Mouse (Mus musculus) frontal cortex, adult 2 months (tissue): Measurements from ENCODE around the gene Cavin3. TPM values are rescaled to one million over a fixed set of nuclear protein-coding genes. Genes with fewer than 3 reads are reported as not detected.

Experiments used
- polyA plus RNA-seq: library from polyadenylated mRNA; depleted of rRNA; stranded (reverse); fragments of >200 nt; gene quantifications from 2 replicates; pipeline ENCODE4 v1.2.3, GENCODE M21; 2012; rRNA removed

The Cavin3 gene
- polyA plus RNA-seq, 1 experiment = 30.8 TPM

Other genes starting within 250 kb of the Cavin3 start
- not detected in 2 replicates for gene Olfr688, start 194.2 kb downstream of the Cavin3 start, polyA plus RNA-seq
- gene Olfr689, start 171.1 kb downstream of the Cavin3 start, polyA plus RNA-seq = not detected in 2 replicates
- gene Olfr690, start 148.2 kb downstream of the Cavin3 start, polyA plus RNA-seq = 0.30 and 1.3 TPM in 2 replicates
- 0.44 and 1.2 TPM in 2 replicates for gene Olfr691, start 140.0 kb downstream of the Cavin3 start, polyA plus RNA-seq
- gene Olfr692, start 114.1 kb downstream of the Cavin3 start, polyA plus RNA-seq = not detected in 2 replicates
- gene Gm5901, start 107.3 kb downstream of the Cavin3 start, polyA plus RNA-seq = 0.08 TPM in 1 of 2 replicates, not detected in the other
- 41.3 and 45.9 TPM in 2 replicates for gene Fam160a2, start 82.2 kb downstream of the Cavin3 start, polyA plus RNA-seq
- 1.5 and 1.8 TPM in 2 replicates for gene Cnga4, start 77.7 kb downstream of the Cavin3 start, polyA plus RNA-seq
- gene Cckbr, start 56.6 kb downstream of the Cavin3 start, polyA plus RNA-seq = 72.2 and 80.3 TPM in 2 replicates
- gene Smpd1, start 72.1 kb upstream of the Cavin3 start, polyA plus RNA-seq = 79.1 and 84.3 TPM in 2 replicates
- gene Apbb1, start 99.4 kb upstream of the Cavin3 start, polyA plus RNA-seq = 480 and 492 TPM in 2 replicates
- gene Hpx, start 117.8 kb upstream of the Cavin3 start, polyA plus RNA-seq = 0.40 and 0.90 TPM in 2 replicates
- 137 and 154 TPM in 2 replicates for gene Trim3, start 151.3 kb upstream of the Cavin3 start, polyA plus RNA-seq
- 108 and 129 TPM in 2 replicates for gene Timm10b, start 157.8 kb upstream of the Cavin3 start, polyA plus RNA-seq
- 107 and 127 TPM in 2 replicates for gene Arfip2, start 158.1 kb upstream of the Cavin3 start, polyA plus RNA-seq
- gene Gm45799, start 158.3 kb upstream of the Cavin3 start, polyA plus RNA-seq = 50.7 and 53.2 TPM in 2 replicates
- 6.9 and 11.5 TPM in 2 replicates for gene Dnhd1, start 168.5 kb upstream of the Cavin3 start, polyA plus RNA-seq